Mouse (Mus musculus) kidney, embryonic 16.5 days (tissue): ENCODE results near the gene Adcy9. TPM values are rescaled to one million over a fixed set of nuclear protein-coding genes. Genes with fewer than 3 reads are reported as not detected.

Source experiments
- ATAC-seq: fragments of 200-750 bp; cut with Nextera tagmentation; 2 replicates; pipeline ENCODE4 v1.8.0; 2017; ENCODE audit warnings: moderate TSS enrichment; ENCODE audit not compliant: low FRiP score, low TSS enrichment
- H3K27ac ChIP-seq: fragments of 300-500 bp; sonication (generic); 2 replicates; pipeline ENCODE4 v1.5.1; 2014; ENCODE audit warnings: low read length
- H3K27me3 ChIP-seq: fragments of 300-500 bp; sonication (generic); 2 replicates; pipeline ENCODE4 v1.6.1; 2014; ENCODE audit warnings: low read length, control low read depth, mixed read lengths; ENCODE audit not compliant: insufficient read depth
- H3K36me3 ChIP-seq: fragments of 300-500 bp; sonication (generic); 2 replicates; pipeline ENCODE4 v1.6.1; 2014; ENCODE audit warnings: low read length, control low read depth, mixed read lengths; ENCODE audit not compliant: insufficient read depth
- H3K4me1 ChIP-seq: fragments of 300-500 bp; sonication (generic); 2 replicates; pipeline ENCODE4 v1.6.1; 2014; ENCODE audit warnings: low read length, control low read depth, mixed read lengths; ENCODE audit not compliant: insufficient read depth
- H3K4me2 ChIP-seq: fragments of 300-500 bp; sonication (generic); replicated peaks from 2 replicates; pipeline ENCODE4 v1.6.1; 2014; ENCODE audit warnings: low read depth, low read length
- H3K4me3 ChIP-seq: fragments of 300-500 bp; sonication (generic); 2 replicates; pipeline ENCODE4 v1.5.1; 2014; ENCODE audit warnings: mild to moderate bottlenecking, low read length
- H3K9ac ChIP-seq: fragments of 300-500 bp; sonication (generic); replicated peaks from 2 replicates; pipeline ENCODE4 v1.6.1; 2014; ENCODE audit warnings: low read length
- H3K9me3 ChIP-seq: fragments of 300-500 bp; sonication (generic); 2 replicates; pipeline ENCODE4 v1.6.1; 2016; ENCODE audit warnings: low read length, control low read depth
- WGBS: fragments of 180-500 bp; shearing (Covaris S2); extraction: QIAGEN DNeasy Blood & Tissue Kit; methylation state at CpG from one replicate; pipeline ENCODE4 v1.1.7; 2014; 5-methylcytosine and 5-hydroxymethylcytosine counted together
- polyA plus RNA-seq: library from polyadenylated mRNA; unstranded; fragments of >200 nt; fragmentation: Nextera tagmentation; extraction: Ambion mirVana; gene quantifications from 2 replicates; pipeline ENCODE4 v1.2.1, GENCODE M21; 2015

Gene Adcy9
- polyA plus RNA-seq, 1 experiment from 2014 or later: 1.1 TPM

DNA sequence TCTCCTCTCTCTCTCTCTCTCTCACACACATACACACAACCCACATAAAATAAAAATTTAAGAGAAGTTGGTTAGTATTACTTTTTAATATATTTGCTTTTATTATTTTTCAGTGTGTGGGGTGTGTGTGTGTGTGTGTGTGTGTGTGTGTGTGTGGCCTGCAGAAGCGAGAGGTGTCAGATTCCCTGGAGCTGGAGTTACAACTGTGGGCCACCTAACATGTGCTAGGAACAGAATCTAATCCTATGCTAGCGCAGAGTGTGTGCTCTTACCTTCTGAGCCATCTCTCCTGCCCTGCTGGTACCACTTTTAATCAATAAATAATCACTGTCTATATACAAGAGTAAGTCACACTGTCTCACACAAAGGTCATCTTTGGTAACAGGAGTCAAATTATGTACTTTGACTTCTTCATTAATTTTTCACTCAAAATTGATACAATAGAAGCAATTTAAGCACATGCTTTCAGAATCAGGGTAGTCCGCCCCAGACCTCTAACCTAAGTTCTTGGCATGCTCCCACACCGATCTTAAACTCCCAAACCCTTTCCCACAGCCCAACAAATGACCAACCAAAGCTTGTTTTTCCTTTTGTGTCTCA, 25.2 kb downstream of the Adcy9 start:
- Histone ChIP-seq H3K27me3 (no peaks in the 10 kb centered on the region), H3K9me3 (no peaks in the 10 kb centered on the region), H3K9ac (no peak overlapping the region), H3K4me1 (no peaks in the 10 kb centered on the region), H3K27ac (no peak overlapping the region), H3K36me3 (no peaks in the 10 kb centered on the region), H3K4me2 (no peak overlapping the region), H3K4me3 (no peak overlapping the region)
- 74% methylated on average over 4 of the region's 4 CpGs for WGBS
- ATAC-seq: no peak

DNA sequence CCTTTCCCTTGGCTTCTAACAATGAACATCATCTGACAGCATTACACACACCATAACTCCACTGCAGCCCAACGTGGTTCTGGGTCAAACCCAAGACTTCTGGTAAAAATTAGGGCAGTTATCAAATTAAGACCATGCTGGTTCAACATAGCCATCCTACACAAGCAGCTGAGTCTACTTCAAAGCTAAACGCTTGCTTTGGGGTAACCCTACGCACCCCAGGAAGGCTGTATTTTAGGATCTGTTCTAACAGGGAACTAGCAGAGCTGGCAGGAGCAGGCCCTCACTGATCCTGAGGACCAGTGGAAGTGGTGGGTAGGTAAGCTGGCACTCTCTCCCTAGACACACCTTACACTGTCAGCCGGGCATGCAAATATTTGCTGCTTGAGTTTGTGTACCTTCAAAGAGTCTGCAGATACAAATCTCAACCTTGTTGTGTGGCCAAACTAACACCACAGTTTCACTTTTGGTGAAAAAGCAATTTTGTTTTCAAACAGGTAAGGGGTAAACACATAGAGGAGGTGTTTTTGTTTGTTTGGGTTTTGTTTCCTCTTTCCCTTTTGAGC, 36.7 kb downstream of the Adcy9 start:
- no peaks in the 10 kb centered on the region for H3K36me3 ChIP-seq
- no peak overlapping the region for H3K9ac ChIP-seq
- no peak overlapping the region for H3K4me2 ChIP-seq
- H3K4me1 ChIP-seq: peaks cover 6% of the 10 kb centered on the region; the same call in 1 of the 2 replicates
- no peak overlapping the region for H3K4me3 ChIP-seq
- WGBS: 75% methylated on average over 4 of the region's 4 CpGs
- no peaks in the 10 kb centered on the region for H3K9me3 ChIP-seq
- H3K27ac ChIP-seq: no peak overlapping the region
- no peak for ATAC-seq
- H3K27me3 ChIP-seq: no peaks in the 10 kb centered on the region

DNA sequence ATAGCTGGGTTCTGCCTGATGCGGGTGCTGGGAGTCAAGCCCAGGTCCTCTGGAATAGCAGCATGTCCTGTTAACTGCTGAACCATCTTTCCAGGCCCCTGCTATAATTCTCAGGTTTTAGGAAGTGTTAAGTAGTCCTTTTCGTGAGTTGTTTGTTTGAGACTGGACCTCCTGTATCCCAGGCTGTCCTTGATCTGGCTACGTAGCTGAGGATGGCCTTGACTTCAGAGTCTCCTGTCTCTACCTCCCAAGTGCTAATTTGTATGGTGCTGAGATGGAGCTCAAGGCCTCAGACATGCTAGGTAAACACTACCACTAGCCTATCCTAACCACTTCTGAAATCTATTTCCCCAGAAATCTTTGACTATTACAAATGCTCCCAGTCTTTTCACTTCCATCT, 37.9 kb downstream of the Adcy9 start:
- no peak overlapping the region for H3K9ac ChIP-seq
- WGBS: 84% methylated on average over 3 of the region's 3 CpGs
- no peak overlapping the region for H3K4me3 ChIP-seq
- H3K4me1 ChIP-seq: peaks cover 6% of the 10 kb centered on the region; the same call in 1 of the 2 replicates
- no peak for ATAC-seq
- no peak overlapping the region for H3K27ac ChIP-seq
- H3K36me3 ChIP-seq: no peaks in the 10 kb centered on the region
- H3K4me2 ChIP-seq: no peak overlapping the region
- no peaks in the 10 kb centered on the region for H3K27me3 ChIP-seq
- no peaks in the 10 kb centered on the region for H3K9me3 ChIP-seq

DNA sequence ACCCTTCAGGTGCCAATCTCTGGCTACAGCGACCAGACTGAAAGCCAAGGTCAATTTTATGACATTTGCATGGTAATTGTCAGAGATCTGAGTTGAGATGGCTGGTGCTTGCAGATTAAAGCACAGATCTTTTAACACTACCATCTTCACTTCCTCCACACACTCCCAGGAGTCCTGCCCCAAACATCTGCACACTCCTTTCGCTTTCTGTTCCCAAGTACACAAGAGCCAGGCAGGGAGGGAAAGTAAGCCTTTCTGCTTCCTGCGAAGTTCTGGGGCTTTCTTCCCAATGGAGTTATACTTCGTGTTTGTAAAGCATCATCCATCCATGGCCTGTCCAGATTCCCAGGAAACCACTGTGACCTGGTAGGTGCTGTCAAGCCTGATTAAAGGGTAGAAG, 38.8 kb downstream of the Adcy9 start:
- no peaks in the 10 kb centered on the region for H3K36me3 ChIP-seq
- H3K27ac ChIP-seq: no peak overlapping the region
- H3K4me1 ChIP-seq: peaks cover 6% of the 10 kb centered on the region; the same call in 1 of the 2 replicates
- ATAC-seq: no peak
- H3K4me2 ChIP-seq: no peak overlapping the region; the same call in 1 of the 2 replicates
- H3K27me3 ChIP-seq: no peaks in the 10 kb centered on the region
- H3K9ac ChIP-seq: no peak overlapping the region
- WGBS: 74% methylated on average over 4 of the region's 4 CpGs
- H3K4me3 ChIP-seq: no peak overlapping the region
- H3K9me3 ChIP-seq: no peaks in the 10 kb centered on the region

DNA sequence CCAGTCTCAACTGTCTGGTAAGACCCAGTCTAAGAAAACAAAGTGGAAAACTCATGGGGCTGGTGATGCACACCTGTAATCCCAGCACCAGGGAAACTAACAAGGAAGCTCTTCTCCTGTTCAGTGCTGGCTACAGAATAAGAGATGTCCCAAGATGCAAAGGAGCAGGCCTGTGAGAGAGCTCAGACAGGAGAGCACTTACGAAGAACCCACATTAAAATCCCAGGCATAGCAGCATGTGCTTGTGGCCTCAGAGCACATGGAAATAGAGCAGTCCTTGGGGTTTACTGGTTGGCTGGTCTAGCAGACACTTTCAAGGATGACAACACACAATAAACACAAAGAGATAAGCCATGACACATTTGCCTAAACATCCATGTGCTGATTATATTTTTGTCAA, 41.5 kb downstream of the Adcy9 start:
- no peak overlapping the region for H3K4me3 ChIP-seq
- H3K9me3 ChIP-seq: no peaks in the 10 kb centered on the region
- H3K27ac ChIP-seq: no peak overlapping the region
- H3K4me2 ChIP-seq: no peak overlapping the region
- no peaks in the 10 kb centered on the region for H3K27me3 ChIP-seq
- H3K36me3 ChIP-seq: no peaks in the 10 kb centered on the region
- no peak overlapping the region for H3K9ac ChIP-seq
- ATAC-seq: no peak
- WGBS: 97% methylated on average over 1 of the region's 1 CpGs
- H3K4me1 ChIP-seq: peaks cover 6% of the 10 kb centered on the region; the same call in 1 of the 2 replicates

DNA sequence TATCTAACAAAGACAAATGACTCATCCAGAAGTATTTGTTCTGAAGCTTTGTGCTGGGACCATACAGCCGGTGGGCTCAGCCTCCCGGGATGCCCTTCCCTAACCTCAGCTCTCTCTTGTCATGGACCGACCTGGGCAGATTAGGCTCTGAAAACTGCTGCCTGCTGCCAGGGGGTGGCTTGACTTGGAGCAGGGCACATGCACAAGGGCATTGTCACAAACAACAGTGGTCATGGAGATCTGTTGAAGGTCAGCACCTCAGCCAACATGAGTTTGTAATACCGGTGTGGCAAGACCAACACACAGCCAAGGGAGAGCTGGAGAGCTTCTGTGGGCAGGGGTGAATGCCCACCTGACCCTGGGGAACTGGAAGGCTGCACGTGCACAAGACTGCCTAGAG, 42.7 kb downstream of the Adcy9 start:
- H3K4me3 ChIP-seq: no peak overlapping the region
- no peak for ATAC-seq
- H3K9me3 ChIP-seq: no peaks in the 10 kb centered on the region
- H3K27me3 ChIP-seq: no peaks in the 10 kb centered on the region
- no peak overlapping the region for H3K27ac ChIP-seq
- H3K4me1 ChIP-seq: peaks cover 6% of the 10 kb centered on the region; the same call in 1 of the 2 replicates
- no peak overlapping the region for H3K4me2 ChIP-seq
- no peaks in the 10 kb centered on the region for H3K36me3 ChIP-seq
- H3K9ac ChIP-seq: no peak overlapping the region
- 81% methylated on average over 5 of the region's 5 CpGs for WGBS

DNA sequence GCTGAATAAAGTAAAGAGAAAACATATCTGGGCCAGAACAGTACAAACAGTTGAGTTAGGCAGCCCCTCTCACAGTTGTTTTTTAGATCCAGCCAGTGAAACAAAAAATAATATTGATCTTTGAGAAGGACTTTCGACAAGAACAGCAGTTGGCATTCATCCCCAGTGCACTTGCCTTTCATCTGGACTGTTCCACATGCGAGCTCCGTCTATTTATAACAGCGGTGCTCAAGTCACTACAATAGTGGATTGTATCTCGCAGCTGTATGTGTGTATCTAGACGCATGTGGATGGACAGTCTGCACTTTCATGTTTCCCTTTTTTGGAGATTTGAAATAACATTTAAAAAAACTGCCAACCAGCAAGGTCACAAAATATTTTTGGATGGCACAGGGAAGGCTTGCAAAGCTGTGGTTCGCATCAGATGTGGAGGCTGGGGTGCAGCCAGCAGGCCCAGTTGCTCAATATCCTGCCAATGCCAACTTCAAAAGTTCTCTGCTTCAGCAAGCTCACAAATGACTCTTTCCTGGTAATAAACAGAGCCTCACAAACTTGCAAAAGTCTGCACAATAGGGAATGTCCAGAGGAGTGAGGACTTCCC, 45.4 kb downstream of the Adcy9 start:
- H3K4me2 ChIP-seq: no peak overlapping the region
- H3K36me3 ChIP-seq: no peaks in the 10 kb centered on the region
- H3K27ac ChIP-seq: no peak overlapping the region
- no peak overlapping the region for H3K4me3 ChIP-seq
- no peak overlapping the region for H3K9ac ChIP-seq
- H3K4me1 ChIP-seq: no peaks in the 10 kb centered on the region
- no peak for ATAC-seq
- no peaks in the 10 kb centered on the region for H3K9me3 ChIP-seq
- 75% methylated on average over 7 of the region's 7 CpGs for WGBS
- no peaks in the 10 kb centered on the region for H3K27me3 ChIP-seq

DNA sequence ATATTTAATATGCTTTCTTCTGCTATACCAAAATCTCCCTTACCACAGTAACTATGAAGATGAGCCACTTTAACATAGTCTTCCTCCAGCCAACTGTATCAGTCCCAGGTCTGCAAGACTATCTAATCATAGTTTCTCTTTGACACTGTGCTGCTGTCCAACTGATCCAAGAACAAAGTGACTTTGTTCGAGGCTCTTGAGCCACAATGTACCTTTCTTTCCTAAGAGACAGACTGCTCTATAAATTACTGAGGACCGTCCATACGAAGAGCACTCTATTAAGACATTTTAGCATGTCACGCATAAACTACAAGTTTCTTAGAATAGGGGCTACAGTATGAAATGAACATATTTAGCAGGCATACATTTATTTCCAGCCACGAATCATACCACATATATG, 46.0 kb downstream of the Adcy9 start:
- no peaks in the 10 kb centered on the region for H3K36me3 ChIP-seq
- no peaks in the 10 kb centered on the region for H3K27me3 ChIP-seq
- H3K9ac ChIP-seq: no peak overlapping the region
- H3K4me3 ChIP-seq: no peak overlapping the region
- no peaks in the 10 kb centered on the region for H3K4me1 ChIP-seq
- WGBS: 89% methylated on average over 5 of the region's 5 CpGs
- no peak for ATAC-seq
- H3K4me2 ChIP-seq: no peak overlapping the region
- no peak overlapping the region for H3K27ac ChIP-seq
- H3K9me3 ChIP-seq: no peaks in the 10 kb centered on the region

DNA sequence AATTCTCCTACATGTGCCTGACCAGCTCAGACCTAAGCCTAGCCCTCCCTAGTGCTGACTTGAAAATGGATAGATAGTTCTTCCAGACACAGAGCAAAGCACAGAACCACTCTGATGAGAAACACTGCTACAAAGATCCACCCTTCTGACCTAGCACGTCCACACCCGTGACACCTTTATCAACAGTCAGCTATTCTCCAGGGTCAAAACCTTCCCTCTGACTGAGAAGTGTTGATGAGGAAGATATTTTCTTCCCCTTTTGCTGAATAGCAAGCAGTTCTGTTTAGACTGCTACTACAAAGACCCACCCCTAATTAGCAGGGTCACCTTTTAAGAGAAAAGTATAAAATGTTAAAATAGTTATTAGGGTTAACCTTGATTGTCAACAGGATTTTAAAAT, 49.3 kb downstream of the Adcy9 start:
- H3K27ac ChIP-seq: no peak overlapping the region
- H3K27me3 ChIP-seq: no peaks in the 10 kb centered on the region
- peaks cover 14% of the 10 kb centered on the region for H3K4me1 ChIP-seq
- no peaks in the 10 kb centered on the region for H3K36me3 ChIP-seq
- ATAC-seq: no peak
- H3K4me3 ChIP-seq: no peak overlapping the region
- no peaks in the 10 kb centered on the region for H3K9me3 ChIP-seq
- H3K9ac ChIP-seq: no peak overlapping the region
- WGBS: 85% methylated on average over 2 of the region's 2 CpGs
- H3K4me2 ChIP-seq: no peak overlapping the region

DNA sequence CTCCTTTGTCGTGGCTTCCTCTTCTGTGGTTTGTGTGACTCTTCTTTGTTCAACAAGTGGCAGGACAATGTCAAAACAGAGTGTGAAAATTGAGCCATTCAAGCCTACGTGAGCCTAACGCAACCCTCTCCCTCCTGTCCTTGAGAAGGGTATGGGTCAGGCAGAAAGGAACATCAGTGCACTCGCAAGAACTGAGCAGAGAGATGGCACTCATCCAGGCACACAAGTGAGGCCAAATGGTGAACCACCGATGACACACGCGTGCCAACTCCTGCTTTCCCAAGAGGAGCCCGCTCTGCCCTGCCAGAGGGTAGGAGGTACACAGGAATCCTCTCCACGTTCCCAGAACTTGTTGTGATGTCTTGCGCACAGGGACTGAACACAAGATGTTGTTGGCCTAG, 50.2 kb downstream of the Adcy9 start:
- Histone ChIP-seq H3K9me3 (no peaks in the 10 kb centered on the region), H3K4me1 (peaks cover 14% of the 10 kb centered on the region), H3K4me2 (no peak overlapping the region), H3K4me3 (no peak overlapping the region), H3K36me3 (no peaks in the 10 kb centered on the region), H3K27ac (no peak overlapping the region), H3K27me3 (no peaks in the 10 kb centered on the region), H3K9ac (no peak overlapping the region)
- 74% methylated on average over 10 of the region's 10 CpGs for WGBS
- no peak for ATAC-seq
